Mouse (Mus musculus) forebrain, embryonic 11.5 days (tissue): Measurements from ENCODE around the gene Actl6b. TPM values are rescaled to one million over a fixed set of nuclear protein-coding genes. Genes with fewer than 3 reads are reported as not detected.
"Not testable (repeated sequence)": the region's sequence is repeated elsewhere in the genome, so short reads cannot be mapped to it uniquely, and the experiment has no call there.

ENCODE experiments used
- ATAC-seq: fragments of 200-750 bp; cut with Nextera tagmentation; replicated peaks from 2 replicates; pipeline ENCODE4 v1.8.0; 2017; ENCODE audit warnings: moderate TSS enrichment; ENCODE audit not compliant: low FRiP score
- DNase-seq: peaks from one replicate; pipeline ENCODE4 v3.0.0-alpha.2; 2017; ENCODE audit warnings: low spot score
- H3K27ac ChIP-seq: fragments of 300-500 bp; sonication (generic); 2 replicates; pipeline ENCODE4 v1.5.1; 2014; ENCODE audit warnings: low read depth, low read length
- H3K27me3 ChIP-seq: fragments of 300-500 bp; sonication (generic); 2 replicates; pipeline ENCODE4 v1.6.1; 2014; ENCODE audit warnings: mild to moderate bottlenecking, low read length, mixed read lengths; ENCODE audit not compliant: control insufficient read depth, insufficient read depth
- H3K36me3 ChIP-seq: fragments of 300-500 bp; sonication (generic); 2 replicates; pipeline ENCODE4 v1.6.1; 2014; ENCODE audit warnings: mild to moderate bottlenecking, low read length, moderate library complexity, mixed read lengths; ENCODE audit not compliant: control insufficient read depth, insufficient read depth
- H3K4me1 ChIP-seq: fragments of 300-500 bp; sonication (generic); replicated peaks from 2 replicates; pipeline ENCODE4 v1.6.1; 2014; ENCODE audit warnings: low read length, mixed read lengths; ENCODE audit not compliant: control insufficient read depth, insufficient read depth
- H3K4me2 ChIP-seq: fragments of 300-500 bp; sonication (generic); 2 replicates; pipeline ENCODE4 v1.6.1; 2014; ENCODE audit warnings: low read depth, mild to moderate bottlenecking, low read length, moderate library complexity, mixed read lengths; ENCODE audit not compliant: severe bottlenecking
- H3K4me3 ChIP-seq: fragments of 300-500 bp; sonication (generic); 2 replicates; pipeline ENCODE4 v1.5.1; 2014; ENCODE audit warnings: low read depth, low read length
- H3K9ac ChIP-seq: fragments of 300-500 bp; sonication (generic); 2 replicates; pipeline ENCODE4 v1.6.1; 2014; ENCODE audit warnings: low read length
- H3K9me3 ChIP-seq: fragments of 300-500 bp; sonication (generic); 2 replicates; pipeline ENCODE4 v1.6.1; 2016; ENCODE audit warnings: low read length, mixed read lengths; ENCODE audit not compliant: control insufficient read depth
- WGBS: fragments of 180-500 bp; shearing (Covaris S2); extraction: QIAGEN DNeasy Blood & Tissue Kit; methylation state at CpG from one replicate; pipeline ENCODE4 v1.1.7; 2014; 5-methylcytosine and 5-hydroxymethylcytosine counted together
- polyA plus RNA-seq: library from polyadenylated mRNA; unstranded; fragments of >200 nt; fragmentation: Nextera tagmentation; extraction: Ambion mirVana; gene quantifications from 2 replicates; pipeline ENCODE4 v1.2.1, GENCODE M21; 2014

Gene Actl6b
- polyA plus RNA-seq, 1 experiment from 2014 or later, result 20.5 TPM

DNA sequence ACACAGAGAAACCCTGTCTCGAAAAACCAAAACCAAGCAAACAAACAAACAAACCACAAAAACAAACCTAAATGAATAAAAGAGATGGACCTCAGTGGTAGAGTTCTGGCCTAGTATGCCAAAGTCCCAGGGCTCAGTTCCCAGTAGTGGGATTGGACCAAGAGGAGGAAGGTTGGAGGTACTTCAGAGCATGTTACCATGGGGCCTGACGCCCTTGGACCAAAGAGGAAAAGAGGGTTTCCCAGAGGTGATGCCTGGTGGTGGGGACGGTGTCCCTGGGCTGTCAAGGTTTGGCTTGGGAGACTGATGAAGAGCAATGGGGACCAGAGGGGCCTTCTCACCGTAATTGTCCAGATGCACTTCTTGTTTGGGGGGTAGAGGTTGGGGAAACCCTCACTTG is 56.7 kb downstream of the Actl6b start:
- no peaks in the 10 kb centered on the region for H3K9me3 ChIP-seq
- DNase-seq (no peak), ATAC-seq (no peak)
- WGBS, result 72% methylated on average over 4 of the region's 4 CpGs
- no peaks in the 10 kb centered on the region for H3K36me3 ChIP-seq
- no peak overlapping the region for H3K9ac ChIP-seq
- peaks cover 2% of the 10 kb centered on the region; the same call in 1 of the 2 replicates for H3K27me3 ChIP-seq
- H3K27ac ChIP-seq, result no peak overlapping the region
- peaks cover 8% of the 10 kb centered on the region for H3K4me1 ChIP-seq
- H3K4me2 ChIP-seq, result peak overlapping the region; percentile 27; the same call in 1 of the 2 replicates
- no peak overlapping the region for H3K4me3 ChIP-seq

DNA sequence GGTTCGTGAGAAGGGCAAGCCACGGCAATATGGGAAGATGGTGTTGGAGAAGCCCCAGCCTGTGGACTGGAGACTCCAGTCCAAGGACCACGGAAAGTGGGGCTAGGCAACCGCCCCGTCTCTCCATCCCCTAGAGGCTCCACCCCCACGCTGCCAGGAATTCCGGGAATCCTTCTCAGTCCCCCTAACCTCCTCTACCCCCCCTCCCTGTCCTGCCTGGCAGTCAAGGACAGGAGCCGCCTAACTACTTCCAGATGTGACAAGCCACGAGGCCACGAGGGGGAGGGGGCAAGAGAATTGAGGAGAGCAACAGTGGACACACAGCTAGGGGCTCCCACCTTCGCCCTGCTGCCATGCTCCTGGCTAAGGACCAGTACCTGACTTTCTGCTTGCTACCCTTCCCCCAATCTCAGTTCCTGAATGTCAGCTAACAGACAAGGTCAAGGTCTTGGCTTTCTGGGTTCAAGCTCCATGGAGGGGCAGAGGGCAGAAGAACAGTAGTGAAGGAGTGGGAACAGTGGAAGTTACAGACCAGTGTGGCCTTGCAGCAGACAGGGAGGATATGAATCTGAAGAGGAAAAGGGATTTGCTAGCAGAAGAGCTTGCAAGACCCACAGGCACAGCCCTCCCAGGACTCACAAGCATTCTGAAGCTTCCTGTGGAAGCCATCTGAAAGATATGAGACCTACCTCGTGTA is 57.4 kb downstream of the Actl6b start:
- Histone ChIP-seq H3K4me1 (peaks cover 8% of the 10 kb centered on the region), H3K36me3 (no peaks in the 10 kb centered on the region), H3K27me3 (peaks cover 2% of the 10 kb centered on the region; the same call in 1 of the 2 replicates), H3K9me3 (no peaks in the 10 kb centered on the region), H3K4me3 (no peak overlapping the region), H3K9ac (no peak overlapping the region; the same call in 1 of the 2 replicates), H3K4me2 (peak overlapping the region; percentile 27; the same call in 1 of the 2 replicates), H3K27ac (peak overlapping the region; percentile 37)
- peak; percentile 80 for DNase-seq
- WGBS, result 16% methylated on average over 11 of the region's 12 CpGs
- ATAC-seq, result no peak

DNA sequence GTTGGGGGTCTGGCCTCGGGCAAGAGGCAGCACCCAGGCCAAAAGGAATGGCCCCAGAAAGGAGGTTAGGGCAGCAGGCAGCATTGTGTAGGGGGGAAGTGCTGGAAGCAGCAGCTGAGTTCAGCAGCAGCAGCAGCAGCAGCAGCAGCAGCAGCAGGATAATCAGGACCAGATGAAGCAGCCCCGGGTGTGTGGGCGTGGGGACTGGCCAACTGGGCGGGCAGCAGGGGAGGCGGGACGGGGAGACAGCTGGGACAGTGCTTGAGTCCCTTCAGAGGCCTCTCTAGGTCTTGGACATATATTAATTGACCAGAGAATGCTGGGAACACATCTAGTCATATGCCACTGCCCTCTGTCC is 57.9 kb downstream of the Actl6b start:
- ATAC-seq, result no peak
- Histone ChIP-seq H3K4me2 (no peak overlapping the region), H3K27me3 (peaks cover 2% of the 10 kb centered on the region; the same call in 1 of the 2 replicates), H3K36me3 (no peaks in the 10 kb centered on the region), H3K4me3 (no peak overlapping the region), H3K27ac (peak overlapping the region; percentile 37), H3K4me1 (peaks cover 8% of the 10 kb centered on the region), H3K9ac (no peak overlapping the region), H3K9me3 (no peaks in the 10 kb centered on the region)
- DNase-seq, result peak; percentile 71
- WGBS, result 31% methylated on average over 6 of the region's 6 CpGs

DNA sequence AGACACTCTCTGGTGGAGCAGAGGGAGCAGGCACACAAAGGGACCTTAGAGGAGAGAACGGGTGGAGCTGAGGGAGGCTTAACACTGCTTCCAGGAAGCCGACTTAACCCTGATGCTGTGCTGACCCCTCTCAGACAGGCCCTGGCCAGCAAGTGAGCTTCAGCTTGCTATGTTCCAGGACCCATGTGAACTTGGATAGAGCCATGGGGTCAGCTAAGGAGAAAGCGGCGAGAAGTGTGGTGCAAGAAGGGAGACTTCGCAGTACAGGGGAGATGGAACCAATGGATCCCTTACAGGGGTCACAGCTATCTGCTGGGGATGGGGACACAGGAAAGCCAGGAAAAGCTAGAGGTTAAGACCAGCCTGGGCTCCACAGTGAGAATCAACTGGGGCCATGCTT is 59.8 kb downstream of the Actl6b start:
- no peaks in the 10 kb centered on the region for H3K36me3 ChIP-seq
- no peak overlapping the region for H3K9ac ChIP-seq
- H3K4me2 ChIP-seq, result no peak overlapping the region
- no peaks in the 10 kb centered on the region for H3K9me3 ChIP-seq
- ATAC-seq (no peak), DNase-seq (no peak)
- peaks cover 2% of the 10 kb centered on the region; the same call in 1 of the 2 replicates for H3K27me3 ChIP-seq
- no peak overlapping the region for H3K27ac ChIP-seq
- WGBS, result 72% methylated on average over 5 of the region's 5 CpGs
- H3K4me1 ChIP-seq, result peaks cover 7% of the 10 kb centered on the region
- no peak overlapping the region for H3K4me3 ChIP-seq

DNA sequence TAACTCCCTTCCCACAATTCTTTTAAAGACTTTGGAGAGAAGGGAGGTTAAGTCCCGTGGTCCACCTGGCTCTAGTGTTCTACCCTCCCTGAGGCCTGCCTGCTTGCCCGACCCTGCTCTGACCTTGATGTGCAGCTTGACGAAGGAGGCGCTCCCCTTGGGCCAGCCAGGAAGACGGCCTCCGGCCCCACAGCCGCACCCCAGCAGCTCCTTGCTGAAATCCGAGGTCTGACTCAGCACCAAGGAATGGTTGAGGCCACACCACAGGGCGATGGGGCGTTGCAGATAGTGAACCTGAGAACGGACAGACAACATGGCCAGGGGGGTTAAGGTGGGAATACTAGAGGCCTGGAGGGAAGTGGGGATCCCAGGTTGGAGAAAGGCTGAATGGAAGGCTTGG is 60.2 kb downstream of the Actl6b start, which contains the start of gene Pcolce:
TSS of gene Pcolce (minus strand) at position 235 of the 400 bp plus-strand sequence.
- Histone ChIP-seq H3K9me3 (no peaks in the 10 kb centered on the region), H3K36me3 (no peaks in the 10 kb centered on the region), H3K9ac (no peak within 1 kb of the TSS), H3K4me3 (no peak within 1 kb of the TSS), H3K27ac (no peak within 1 kb of the TSS), H3K4me2 (no peak within 1 kb of the TSS), H3K27me3 (peaks cover 2% of the 10 kb centered on the region; the same call in 1 of the 2 replicates), H3K4me1 (peaks cover 2% of the 10 kb centered on the region; the same call in 1 of the 2 replicates)
- ATAC-seq (no peak), DNase-seq (no peak)
- 68% methylated on average over 11 of the region's 11 CpGs for WGBS

DNA sequence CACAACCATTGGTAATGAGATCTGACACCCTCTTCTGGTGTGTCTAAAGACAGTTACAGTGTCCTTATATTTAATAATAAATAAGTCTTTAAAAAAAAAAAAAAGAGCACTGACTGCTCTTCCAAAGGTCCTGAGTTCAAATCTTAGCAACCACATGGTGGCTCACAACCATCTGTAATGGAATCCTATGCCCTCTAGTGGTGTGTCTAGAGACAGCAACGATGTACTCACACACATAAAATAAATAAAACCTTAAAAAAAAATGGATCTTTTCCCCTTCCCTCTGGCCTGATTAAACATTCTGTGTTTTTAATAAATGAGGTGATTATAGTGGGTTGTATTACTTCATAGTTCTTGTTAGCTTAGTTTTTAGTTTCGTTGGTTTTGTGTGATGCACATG is 61.6 kb downstream of the Actl6b start:
- not testable (repeated sequence) for H3K27me3 ChIP-seq, H3K4me2 ChIP-seq, H3K9ac ChIP-seq, ATAC-seq, H3K4me3 ChIP-seq, H3K27ac ChIP-seq, H3K9me3 ChIP-seq, H3K4me1 ChIP-seq, H3K36me3 ChIP-seq, DNase-seq
- 92% methylated on average over 2 of the region's 2 CpGs for WGBS

DNA sequence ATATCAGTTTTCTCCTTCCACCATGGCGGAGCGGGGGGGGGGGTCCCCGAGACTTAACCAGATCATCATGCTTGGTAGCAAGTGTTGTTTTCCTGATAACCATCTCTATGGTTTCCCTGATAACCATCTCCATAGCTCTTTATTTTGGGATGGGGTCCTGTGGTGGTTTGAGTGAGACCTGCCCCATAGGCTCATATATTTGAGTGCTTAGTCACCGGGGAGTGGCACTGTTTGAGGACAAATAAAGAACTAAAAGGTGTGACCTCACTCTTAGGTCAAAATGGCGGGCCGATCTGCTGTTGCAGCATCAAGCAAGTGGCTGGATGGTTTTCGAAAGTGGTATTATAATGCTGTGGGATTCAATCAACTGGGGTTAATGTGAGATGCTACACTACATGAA is 62.0 kb downstream of the Actl6b start:
- Histone ChIP-seq H3K27me3 (no peaks in the 10 kb centered on the region), H3K9me3 (no peaks in the 10 kb centered on the region), H3K4me1 (peaks cover 2% of the 10 kb centered on the region; the same call in 1 of the 2 replicates), H3K9ac (no peak overlapping the region), H3K36me3 (no peaks in the 10 kb centered on the region), H3K4me2 (no peak overlapping the region), H3K4me3 (no peak overlapping the region), H3K27ac (no peak overlapping the region)
- WGBS, result 85% methylated on average over 7 of the region's 7 CpGs
- DNase-seq, result no peak
- ATAC-seq, result no peak
